Mouse (Mus musculus) ES-Bruce4 (cell line): Measurements from ENCODE around the gene Mrps7. TPM values are rescaled to one million over a fixed set of nuclear protein-coding genes. Genes with fewer than 3 reads are reported as not detected.

Source experiments
- H3K27ac ChIP-seq: 2 replicates; pipeline ENCODE4 v1.5.1; 2012; ENCODE audit warnings: low read length, inconsistent platforms; ENCODE audit not compliant: insufficient read depth
- H3K27me3 ChIP-seq: 2 replicates; pipeline ENCODE4 v1.6.1; 2012; ENCODE audit warnings: mild to moderate bottlenecking, low read length, inconsistent platforms; ENCODE audit not compliant: control insufficient read depth, poor library complexity, insufficient read depth, severe bottlenecking
- H3K36me3 ChIP-seq: 2 replicates; pipeline ENCODE4 v1.6.1; 2012; ENCODE audit warnings: inconsistent platforms, mild to moderate bottlenecking, low read length, moderate library complexity; ENCODE audit not compliant: control insufficient read depth, poor library complexity, insufficient read depth, severe bottlenecking
- H3K4me1 ChIP-seq: one replicate; pipeline ENCODE4 v1.8.1; 2011; ENCODE audit warnings: low read length; ENCODE audit not compliant: control insufficient read depth, insufficient read depth
- H3K4me3 ChIP-seq: 2 replicates; pipeline ENCODE4 v1.5.1; 2011; ENCODE audit warnings: low read depth, mild to moderate bottlenecking, low read length
- H3K9ac ChIP-seq: 2 replicates; pipeline ENCODE4 v1.6.1; 2012; ENCODE audit warnings: low read depth, mild to moderate bottlenecking, inconsistent platforms; ENCODE audit not compliant: poor library complexity, severe bottlenecking
- H3K9me3 ChIP-seq: replicated peaks from 2 replicates; pipeline ENCODE4 v1.6.1; 2012; ENCODE audit warnings: mild to moderate bottlenecking, low read length, inconsistent platforms; ENCODE audit not compliant: control insufficient read depth, poor library complexity, insufficient read depth, severe bottlenecking
- CTCF ChIP-seq: IDR thresholded peaks from one replicate; pipeline ENCODE4 v1.8.1; 2011; ENCODE audit warnings: low read depth, low read length
- EP300 ChIP-seq: IDR thresholded peaks from 2 replicates; pipeline ENCODE4 v1.6.1; 2011; ENCODE audit warnings: low read depth, low read length; ENCODE audit not compliant: insufficient read depth
- POLR2A ChIP-seq: IDR thresholded peaks from one replicate; pipeline ENCODE4 v1.8.1; 2011; ENCODE audit warnings: low read length; ENCODE audit not compliant: insufficient read depth
- polyA plus RNA-seq: library from polyadenylated mRNA; stranded (reverse); fragments of >200 nt; gene quantifications from 2 replicates; pipeline ENCODE4 v1.2.4, GENCODE M21; 2011; ENCODE audit warnings: low read depth; ENCODE audit not compliant: missing spikeins, insufficient read depth, insufficient read length

Mrps7 gene
- polyA plus RNA-seq, 1 experiment: 35.5 TPM

GRCm38 (mm10) chr11:115579080-115579479, 24.6 kb upstream of the Mrps7 start:
- Histone ChIP-seq H3K4me1 (no peaks in the 10 kb centered on the region), H3K9me3 (no peaks in the 10 kb centered on the region), H3K4me3 (no peak overlapping the region), H3K27me3 (no peaks in the 10 kb centered on the region), H3K9ac (no peak overlapping the region), H3K36me3 (peaks cover 54% of the 10 kb centered on the region), H3K27ac (no peak overlapping the region)
- TF ChIP-seq POLR2A: no peak

GRCm38 (mm10) chr11:115582913-115583606, 20.7 kb upstream of the Mrps7 start:
- Histone ChIP-seq H3K27me3 (no peaks in the 10 kb centered on the region), H3K4me1 (peaks cover 4% of the 10 kb centered on the region), H3K27ac (0 out of 2 replicates have a peak overlapping the region, but pooled peaks have one; percentile 5), H3K9me3 (no peaks in the 10 kb centered on the region), H3K9ac (no peak overlapping the region), H3K4me3 (no peak overlapping the region), H3K36me3 (peaks cover 83% of the 10 kb centered on the region)
- TF ChIP-seq CTCF: no peak
- TF ChIP-seq POLR2A: no peak
- no peak for TF ChIP-seq EP300

GRCm38 (mm10) chr11:115584376-115585073, 19.2 kb upstream of the Mrps7 start:
- no peaks in the 10 kb centered on the region for H3K9me3 ChIP-seq
- TF ChIP-seq POLR2A (no peak), EP300 (no peak), CTCF (no peak)
- H3K27me3 ChIP-seq: no peaks in the 10 kb centered on the region
- H3K36me3 ChIP-seq: peaks cover 80% of the 10 kb centered on the region
- H3K9ac ChIP-seq: no peak overlapping the region
- no peak overlapping the region for H3K4me3 ChIP-seq
- no peak overlapping the region for H3K27ac ChIP-seq
- H3K4me1 ChIP-seq: peaks cover 9% of the 10 kb centered on the region

GRCm38 (mm10) chr11:115585573-115586100, 18.1 kb upstream of the Mrps7 start:
- no peak overlapping the region for H3K9ac ChIP-seq

GRCm38 (mm10) chr11:115586403-115586802, 17.3 kb upstream of the Mrps7 start:
- peaks cover 83% of the 10 kb centered on the region for H3K36me3 ChIP-seq
- H3K4me1 ChIP-seq: peaks cover 9% of the 10 kb centered on the region
- H3K27ac ChIP-seq: no peak overlapping the region
- TF ChIP-seq CTCF: no peak
- no peak for TF ChIP-seq POLR2A
- no peak for TF ChIP-seq EP300
- H3K9me3 ChIP-seq: no peaks in the 10 kb centered on the region
- H3K4me3 ChIP-seq: no peak overlapping the region
- H3K9ac ChIP-seq: no peak overlapping the region
- H3K27me3 ChIP-seq: no peaks in the 10 kb centered on the region

More at GRCm38 (mm10) chr11:115585573-115586100, 18.1 kb upstream of the Mrps7 start:
- Histone ChIP-seq H3K4me1 (peaks cover 9% of the 10 kb centered on the region), H3K27me3 (no peaks in the 10 kb centered on the region), H3K27ac (no peak overlapping the region), H3K9me3 (no peaks in the 10 kb centered on the region), H3K4me3 (no peak overlapping the region), H3K36me3 (peaks cover 83% of the 10 kb centered on the region)
- TF ChIP-seq CTCF (no peak), POLR2A (no peak), EP300 (no peak)

GRCm38 (mm10) chr11:115587984-115588383, 15.7 kb upstream of the Mrps7 start:
- H3K4me3 ChIP-seq: no peak overlapping the region
- TF ChIP-seq POLR2A (no peak), CTCF (no peak), EP300 (0 out of 2 replicates have a peak, but pooled peaks have one; percentile 12)
- H3K36me3 ChIP-seq: peaks cover 85% of the 10 kb centered on the region
- H3K9ac ChIP-seq: no peak overlapping the region
- peaks cover 9% of the 10 kb centered on the region for H3K4me1 ChIP-seq
- H3K27ac ChIP-seq: peak overlapping the region; percentile 22; the same call in 1 of the 2 replicates
- H3K27me3 ChIP-seq: no peaks in the 10 kb centered on the region
- no peaks in the 10 kb centered on the region for H3K9me3 ChIP-seq
